Mouse (Mus musculus): ENCODE results near the gene Mettl7a1. TPM values are rescaled to one million over a fixed set of nuclear protein-coding genes. Genes with fewer than 3 reads are reported as not detected.

Gene Mettl7a1
- 437 TPM for polyA plus RNA-seq (2014; fragmentation: Illumina TruSeq; extraction: RNeasy Lipid Tissue Mini Kit (QIAGEN cat#74804); ENCODE audit: low read depth, low replicate concordance)

GRCm38 (mm10) chr15:100304019-100304991 lies at the start of gene Mettl7a1:
TSS of gene Mettl7a1 (plus strand) at chr15:100304140.

GRCm38 (mm10) chr15:100280626-100281025 lies 23.3 kb upstream of the Mettl7a1 start, which contains the start of gene Tmprss12:
TSS of gene Tmprss12 (plus strand) at chr15:100280837.

GRCm38 (mm10) chr15:100334629-100335028 lies 30.7 kb downstream of the Mettl7a1 start, which contains the start of gene Mettl7a3:
TSS of gene Mettl7a3 (plus strand) at chr15:100334929.

GRCm38 (mm10) chr15:100352711-100353250 lies 48.8 kb downstream of the Mettl7a1 start, which contains the start of the genes Methig1 and Mettl7a2:
TSS of gene Methig1 (plus strand) at chr15:100353149.
TSS of gene Mettl7a2 (plus strand) at chr15:100353200.

GRCm38 (mm10) chr15:100364242-100364641 lies 60.3 kb downstream of the Mettl7a1 start, which contains the start of gene Higd1c:
TSS of gene Higd1c (plus strand) at chr15:100364542.

Other genes with a start within 250 kb of the Mettl7a1 start
- 51.4 TPM for gene Atf1, start 76.3 kb upstream of the Mettl7a1 start, polyA plus RNA-seq (2014; fragmentation: Illumina TruSeq; extraction: RNeasy Lipid Tissue Mini Kit (QIAGEN cat#74804); ENCODE audit: low read depth, low replicate concordance)
- gene Tmprss12, start 23.3 kb upstream of the Mettl7a1 start, polyA plus RNA-seq (2014; fragmentation: Illumina TruSeq; extraction: RNeasy Lipid Tissue Mini Kit (QIAGEN cat#74804); ENCODE audit: low read depth, low replicate concordance), result not detected
- not detected for gene Mettl7a3, start 30.8 kb downstream of the Mettl7a1 start, polyA plus RNA-seq (2014; fragmentation: Illumina TruSeq; extraction: RNeasy Lipid Tissue Mini Kit (QIAGEN cat#74804); ENCODE audit: low read depth, low replicate concordance)
- 13.5 TPM for gene Methig1, start 49.0 kb downstream of the Mettl7a1 start, polyA plus RNA-seq (2014; fragmentation: Illumina TruSeq; extraction: RNeasy Lipid Tissue Mini Kit (QIAGEN cat#74804); ENCODE audit: low read depth, low replicate concordance)
- 164 TPM for gene Mettl7a2, start 49.1 kb downstream of the Mettl7a1 start, polyA plus RNA-seq (2014; fragmentation: Illumina TruSeq; extraction: RNeasy Lipid Tissue Mini Kit (QIAGEN cat#74804); ENCODE audit: low read depth, low replicate concordance)
- gene Higd1c, start 60.4 kb downstream of the Mettl7a1 start, polyA plus RNA-seq (2014; fragmentation: Illumina TruSeq; extraction: RNeasy Lipid Tissue Mini Kit (QIAGEN cat#74804); ENCODE audit: low read depth, low replicate concordance), result not detected
- 0.49 TPM for gene Gm5475, start 118.0 kb downstream of the Mettl7a1 start, polyA plus RNA-seq (2014; fragmentation: Illumina TruSeq; extraction: RNeasy Lipid Tissue Mini Kit (QIAGEN cat#74804); ENCODE audit: low read depth, low replicate concordance)
- 22.7 TPM for gene Slc11a2, start 120.9 kb downstream of the Mettl7a1 start, polyA plus RNA-seq (2014; fragmentation: Illumina TruSeq; extraction: RNeasy Lipid Tissue Mini Kit (QIAGEN cat#74804); ENCODE audit: low read depth, low replicate concordance)
- 21.3 TPM for gene Letmd1, start 164.9 kb downstream of the Mettl7a1 start, polyA plus RNA-seq (2014; fragmentation: Illumina TruSeq; extraction: RNeasy Lipid Tissue Mini Kit (QIAGEN cat#74804); ENCODE audit: low read depth, low replicate concordance)
- gene Csrnp2, start 191.3 kb downstream of the Mettl7a1 start, polyA plus RNA-seq (2014; fragmentation: Illumina TruSeq; extraction: RNeasy Lipid Tissue Mini Kit (QIAGEN cat#74804); ENCODE audit: low read depth, low replicate concordance), result 1.3 TPM
- 9.4 TPM for gene Tfcp2, start 247.9 kb downstream of the Mettl7a1 start, polyA plus RNA-seq (2014; fragmentation: Illumina TruSeq; extraction: RNeasy Lipid Tissue Mini Kit (QIAGEN cat#74804); ENCODE audit: low read depth, low replicate concordance)